Mouse (Mus musculus) megakaryocyte-erythroid progenitor cell, adult 5 weeks (primary cell): ENCODE measurements around the gene Atp5d. TPM values are rescaled to one million over a fixed set of nuclear protein-coding genes. Genes with fewer than 3 reads are reported as not detected.

Experiments used
- polyA plus RNA-seq: library from polyadenylated mRNA; stranded (reverse); fragments of >175 nt; gene quantifications from 2 replicates; pipeline ENCODE4 v1.2.3, GENCODE M21; 2012

The Atp5d gene
- polyA plus RNA-seq: 1,245 and 1,266 TPM in 2 replicates

DNA sequence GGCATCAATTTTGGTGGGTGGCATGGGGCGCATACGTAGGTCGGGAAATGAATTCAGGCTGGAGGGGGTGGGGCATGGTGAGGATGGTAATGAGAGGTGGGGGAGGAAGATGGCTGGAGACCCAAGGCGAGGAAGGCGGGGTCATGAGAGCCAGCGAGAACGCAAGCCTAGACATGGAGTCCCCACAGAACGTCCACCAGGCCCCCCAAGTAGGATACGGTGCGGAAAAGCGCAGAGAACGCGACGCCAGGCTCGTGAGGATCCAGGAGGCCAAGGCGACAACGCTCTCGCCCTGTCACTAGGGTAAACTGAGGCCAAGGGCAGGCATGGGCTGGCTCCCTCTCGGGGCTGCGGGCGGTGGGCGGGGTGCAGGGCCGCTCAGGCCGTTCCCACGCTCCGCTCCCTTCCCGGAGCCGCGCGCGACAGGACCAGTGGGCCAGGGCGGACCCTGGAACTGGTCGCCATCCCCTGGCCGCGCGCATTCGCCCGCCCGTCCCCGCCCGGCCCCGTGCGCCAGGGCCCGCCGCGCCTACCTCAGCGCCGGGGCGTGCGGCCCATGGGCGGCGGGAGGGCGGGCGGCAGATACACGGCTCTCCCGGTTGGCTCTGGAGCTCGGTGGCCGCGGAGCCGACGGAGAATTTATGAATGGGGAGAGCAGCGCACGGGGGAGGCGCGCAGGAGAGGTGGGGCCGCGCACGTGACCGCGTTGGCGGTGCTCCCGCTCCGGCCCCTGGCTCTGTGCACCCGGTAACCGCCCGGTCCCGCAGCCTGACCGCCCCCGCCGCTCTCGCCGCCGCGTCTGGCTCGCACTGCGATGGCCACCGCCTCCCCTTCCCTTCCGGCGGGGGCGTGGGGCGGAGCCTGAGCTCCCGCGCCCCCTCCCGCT lies at the start of gene Atp5d:
TSS of gene Atp5d (plus strand) at position 80 of the 886 bp plus-strand sequence.

DNA sequence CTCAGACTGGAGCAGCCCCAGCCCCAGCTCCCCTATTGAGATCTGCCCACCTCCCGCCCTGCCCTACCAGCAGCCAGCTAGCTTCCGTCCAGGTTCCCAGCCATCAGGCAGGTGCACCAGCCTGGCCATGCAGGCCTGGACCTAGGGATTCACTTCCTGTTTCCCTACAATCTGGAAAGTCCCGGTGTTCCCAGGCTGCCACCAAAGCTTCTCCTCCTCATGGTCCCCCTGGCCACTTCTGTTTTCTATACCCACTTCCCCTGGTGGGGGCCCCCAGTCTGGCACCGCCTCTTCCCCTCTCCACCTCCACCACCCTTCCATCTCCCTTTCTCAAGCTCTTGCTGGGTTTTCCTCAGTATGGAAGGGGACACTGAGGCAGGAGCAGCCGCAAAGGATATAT lies 33.0 kb upstream of the Atp5d start, which contains the start of gene Sbno2:
TSS of gene Sbno2 (minus strand) at position 112 of the 400 bp plus-strand sequence.

DNA sequence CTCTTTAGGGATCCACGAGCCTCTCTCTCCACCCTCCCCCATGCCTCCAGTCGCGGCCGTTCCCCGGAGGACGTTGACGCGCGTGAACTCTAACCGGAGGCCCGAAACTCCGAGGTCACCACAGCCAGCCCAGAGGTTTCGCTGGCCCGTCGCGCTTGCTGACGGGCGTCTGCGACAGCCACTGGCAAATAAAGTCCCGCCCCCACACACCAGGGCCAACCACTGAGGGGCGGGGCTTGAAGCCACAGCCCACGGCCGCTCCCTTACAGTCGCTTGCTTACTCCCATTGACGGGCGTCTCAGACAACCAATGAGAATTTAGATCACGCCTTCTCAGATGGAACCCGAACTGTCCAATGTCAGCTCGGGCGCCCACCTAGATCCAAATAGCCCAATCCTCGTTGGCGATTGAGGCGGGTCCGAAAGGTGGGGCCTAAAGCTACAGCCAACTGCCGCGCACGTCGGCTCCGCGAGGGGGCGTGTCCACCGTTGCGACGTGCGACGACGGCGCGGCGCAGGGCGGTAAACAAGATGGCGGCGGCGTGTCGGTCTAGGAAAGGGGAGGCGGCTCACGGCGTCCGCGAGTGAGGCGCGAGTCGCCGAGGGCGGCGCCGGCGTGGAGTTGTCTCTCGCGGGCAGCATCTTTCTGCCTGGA lies 23.0 kb upstream of the Atp5d start, which contains the start of gene Stk11:
TSS of gene Stk11 (plus strand) at position 514 of the 654 bp plus-strand sequence.

DNA sequence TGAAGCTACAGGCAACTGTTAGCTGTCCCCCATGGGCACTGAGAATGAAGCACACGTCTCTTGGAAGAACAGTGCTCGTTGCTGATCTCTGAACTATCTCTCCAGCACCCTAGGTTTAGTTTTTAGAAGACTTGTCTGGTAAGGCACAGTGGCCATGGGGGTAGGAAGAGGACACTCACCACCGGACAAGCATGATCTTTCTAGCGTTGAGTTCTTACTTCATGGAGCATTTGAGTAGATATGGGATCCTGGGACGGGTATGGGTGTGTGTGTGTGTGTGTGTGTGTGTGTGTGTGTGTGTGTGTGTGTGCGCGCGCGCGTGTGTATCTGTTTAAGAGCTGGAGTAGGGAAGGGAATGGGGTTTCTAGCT lies 2.2 kb downstream of the Atp5d start, which contains the start of gene Cbarp:
TSS of gene Cbarp (minus strand) at position 170 of the 370 bp plus-strand sequence.

DNA sequence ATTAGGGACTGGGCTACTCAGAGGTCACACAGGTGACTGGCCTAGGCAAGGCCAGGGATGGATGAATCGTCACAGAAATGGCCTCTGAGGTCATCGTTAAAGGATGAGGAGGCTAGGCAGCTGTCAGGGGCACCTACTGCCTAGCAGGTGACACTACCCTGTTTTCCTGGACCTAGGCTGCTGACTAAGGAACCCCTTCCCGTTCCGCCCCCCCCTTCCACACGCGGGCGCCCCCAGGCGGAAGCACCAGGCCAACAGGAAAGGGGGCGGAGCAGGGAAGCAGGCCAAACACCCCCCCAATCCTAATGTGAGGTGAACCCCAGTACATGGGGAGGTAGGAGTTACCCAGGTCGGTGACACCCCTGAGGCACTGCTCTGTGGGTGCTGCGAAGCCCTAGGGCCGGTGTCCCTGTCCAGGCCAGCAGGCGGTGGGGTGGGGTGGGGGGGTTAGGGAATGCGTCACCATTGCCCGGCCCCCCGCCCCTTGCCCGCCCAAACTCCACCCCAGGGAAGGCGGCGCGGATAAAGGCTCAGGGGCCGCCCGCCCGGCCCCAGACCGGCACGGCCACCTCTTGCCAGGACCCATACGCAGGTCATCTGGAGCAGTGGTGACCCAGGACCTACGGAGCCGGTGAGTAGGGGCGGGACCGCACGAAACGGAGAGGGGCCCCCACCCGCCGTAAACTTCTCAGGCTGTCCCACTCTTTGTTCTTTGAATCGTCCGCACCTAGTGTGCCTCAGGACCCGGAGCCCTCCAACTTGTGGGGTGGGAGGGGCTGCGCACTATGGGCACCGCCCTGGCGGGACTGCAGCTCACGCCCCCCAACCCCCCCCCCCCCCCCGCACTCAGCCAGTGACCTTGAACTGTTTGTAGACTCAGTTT lies 9.5 kb downstream of the Atp5d start, which contains the start of gene Midn:
TSS of gene Midn (plus strand) at position 554 of the 883 bp plus-strand sequence.

DNA sequence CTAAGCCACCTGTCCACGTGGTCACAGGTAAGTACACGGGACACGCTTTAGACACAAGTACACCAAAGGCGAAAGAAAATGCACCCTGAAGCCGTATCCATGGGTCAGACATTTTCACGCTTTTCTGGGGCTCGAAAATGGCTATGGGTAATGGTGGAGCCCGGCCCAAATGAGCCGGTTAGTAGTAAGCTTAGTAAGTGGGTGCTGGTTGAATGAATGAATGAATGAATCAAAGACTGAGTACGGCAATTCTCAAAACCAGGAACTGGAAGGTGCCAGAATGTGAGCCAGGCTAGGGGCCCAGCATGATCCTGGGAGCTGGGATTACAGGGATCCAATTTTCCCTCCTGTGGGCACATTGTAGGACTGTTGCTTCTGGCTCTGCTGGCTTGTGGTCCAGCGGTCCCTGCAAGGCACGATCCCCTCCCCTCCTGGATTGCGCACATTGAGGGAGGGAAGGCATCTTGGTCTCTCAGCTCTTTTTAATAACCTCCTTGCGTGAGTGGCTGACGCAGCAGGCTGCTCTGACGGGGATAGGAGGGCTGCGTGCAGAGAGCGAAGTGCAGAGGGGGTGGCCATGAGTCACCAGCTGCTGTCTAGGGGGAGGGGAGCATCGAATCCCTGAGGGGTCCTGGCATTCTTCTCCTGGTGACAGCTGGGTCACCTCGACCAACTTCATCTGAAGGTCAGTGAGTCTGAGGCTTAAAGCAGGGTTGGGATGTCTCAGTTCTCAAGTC lies 27.1 kb downstream of the Atp5d start, which contains the start of gene Cirbp:
TSS of gene Cirbp (plus strand) at position 594 of the 737 bp plus-strand sequence.

DNA sequence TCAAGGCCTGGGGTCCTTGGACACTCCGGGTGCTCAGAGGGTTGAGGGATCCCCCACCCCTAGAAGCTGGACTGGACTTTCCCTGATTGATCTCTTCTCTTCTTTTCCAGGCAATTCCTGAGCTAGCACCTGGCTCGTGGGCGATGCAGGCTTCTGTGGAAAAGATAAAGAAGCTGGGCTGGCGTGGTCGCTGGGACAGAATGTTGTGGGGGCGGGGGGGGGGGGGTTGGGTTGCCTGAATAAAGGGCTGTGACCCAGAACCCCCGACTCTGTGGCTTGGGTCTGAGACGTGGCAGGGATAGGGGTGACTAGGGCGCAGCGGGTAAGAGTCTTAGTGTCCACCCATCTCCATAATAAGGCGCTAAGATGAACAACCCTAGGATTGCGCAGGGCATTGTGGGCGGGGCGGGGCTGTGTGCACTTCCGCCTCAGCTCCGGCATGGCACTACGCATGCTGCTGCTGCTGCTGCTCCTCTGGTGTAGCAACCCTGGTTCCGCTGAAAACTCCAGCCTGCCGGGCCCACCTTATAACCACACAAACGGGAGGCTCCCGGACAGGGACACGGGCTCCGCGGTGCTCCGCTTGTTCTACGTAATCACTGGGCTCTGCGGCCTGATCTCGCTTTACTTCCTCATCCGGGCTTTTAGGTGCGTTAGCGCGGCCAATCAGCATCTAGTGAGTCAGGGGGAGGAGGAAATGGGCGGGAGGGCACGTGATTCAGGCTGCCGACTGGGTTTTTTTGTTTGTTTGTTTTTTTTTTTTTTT lies 34.3 kb downstream of the Atp5d start, which contains the start of gene 1600002K03Rik:
TSS of gene 1600002K03Rik (plus strand) at position 418 of the 766 bp plus-strand sequence.

DNA sequence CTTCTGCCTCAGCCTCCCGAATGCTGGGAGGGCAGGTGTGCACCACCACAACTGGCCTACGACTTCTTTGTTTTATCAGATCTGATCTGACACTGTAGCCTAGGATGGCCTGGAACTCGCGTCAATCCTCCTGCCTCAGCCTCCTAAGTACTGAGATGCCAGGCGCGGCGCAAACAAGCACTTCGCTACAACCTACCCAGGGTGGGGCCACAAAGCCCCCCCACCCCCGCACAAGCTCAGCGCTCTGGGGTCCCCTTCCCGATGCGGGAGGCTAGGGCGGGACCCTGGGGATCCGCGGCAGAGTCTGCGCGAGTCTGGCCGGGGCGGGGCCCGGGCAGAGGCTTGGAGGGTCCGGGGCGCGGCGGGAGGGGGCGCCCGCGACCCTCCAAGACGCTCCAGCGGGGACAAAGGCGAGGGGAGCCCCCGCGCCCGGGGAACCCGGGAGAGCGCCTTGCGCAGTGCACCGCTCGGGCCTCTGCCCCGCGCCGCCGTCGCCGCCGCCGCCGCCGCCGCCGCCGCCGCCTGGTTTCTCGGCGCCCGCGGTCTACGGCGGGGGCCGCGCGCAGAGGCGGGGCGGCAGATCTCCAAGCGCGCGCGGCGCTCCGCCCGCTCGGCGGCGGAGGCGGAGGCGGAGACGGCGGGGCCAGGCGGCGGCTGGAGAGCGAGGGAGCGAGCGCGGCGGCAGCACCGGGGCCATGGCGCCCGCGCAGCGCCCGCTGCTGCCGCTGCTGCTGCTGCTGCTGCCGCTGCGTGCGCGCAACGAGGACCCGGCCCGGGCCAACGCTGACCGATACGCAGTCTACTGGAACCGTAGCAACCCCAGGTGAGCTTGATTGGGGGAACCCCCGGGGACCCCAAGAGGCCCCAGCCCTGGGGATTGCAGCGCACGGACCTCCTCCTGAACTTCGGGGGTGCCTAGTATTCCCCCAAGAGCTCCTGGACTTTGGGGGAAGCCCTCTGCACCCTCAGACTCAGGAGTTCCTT lies 40.9 kb downstream of the Atp5d start, which contains the start of gene Efna2:
TSS of gene Efna2 (plus strand) at position 415 of the 984 bp plus-strand sequence.

Other genes with a start within 250 kb of the Atp5d start
- 0.94 and 1.3 TPM in 2 replicates for gene Cfd, start 247.8 kb upstream of the Atp5d start, polyA plus RNA-seq
- gene Med16, start 229.7 kb upstream of the Atp5d start, polyA plus RNA-seq: 69.1 and 76.6 TPM in 2 replicates
- gene Gm26602, start 227.8 kb upstream of the Atp5d start, polyA plus RNA-seq: 2.1 TPM in 1 of 2 replicates, not detected in the other
- gene Kiss1r, start 221.7 kb upstream of the Atp5d start, polyA plus RNA-seq: 0.41 and 0.64 TPM in 2 replicates
- gene R3hdm4, start 217.4 kb upstream of the Atp5d start, polyA plus RNA-seq: 230 and 265 TPM in 2 replicates
- 94.7 and 145 TPM in 2 replicates for gene Arid3a, start 211.6 kb upstream of the Atp5d start, polyA plus RNA-seq
- gene Wdr18, start 178.5 kb upstream of the Atp5d start, polyA plus RNA-seq: 54.4 and 61.7 TPM in 2 replicates
- 0.09 and 0.12 TPM in 2 replicates for gene Grin3b, start 167.9 kb upstream of the Atp5d start, polyA plus RNA-seq
- 378 and 414 TPM in 2 replicates for gene Tmem259, start 154.3 kb upstream of the Atp5d start, polyA plus RNA-seq
- 245 and 295 TPM in 2 replicates for gene Cnn2, start 150.0 kb upstream of the Atp5d start, polyA plus RNA-seq
- gene Abca7, start 142.1 kb upstream of the Atp5d start, polyA plus RNA-seq: 54.4 and 60.8 TPM in 2 replicates
- 397 and 427 TPM in 2 replicates for gene Arhgap45, start 122.0 kb upstream of the Atp5d start, polyA plus RNA-seq
- gene Polr2e, start 98.8 kb upstream of the Atp5d start, polyA plus RNA-seq: 217 and 273 TPM in 2 replicates
- gene Gpx4, start 91.5 kb upstream of the Atp5d start, polyA plus RNA-seq: 1,103 and 1,136 TPM in 2 replicates
- 77.6 and 78.0 TPM in 2 replicates for gene Sbno2, start 33.1 kb upstream of the Atp5d start, polyA plus RNA-seq
- 176 and 185 TPM in 2 replicates for gene Stk11, start 22.8 kb upstream of the Atp5d start, polyA plus RNA-seq
- 32.3 and 53.4 TPM in 2 replicates for gene Cbarp, start 2.2 kb downstream of the Atp5d start, polyA plus RNA-seq
- 312 and 336 TPM in 2 replicates for gene Midn, start 9.6 kb downstream of the Atp5d start, polyA plus RNA-seq
- gene Cirbp, start 27.4 kb downstream of the Atp5d start, polyA plus RNA-seq: 43.7 and 63.7 TPM in 2 replicates
- gene 1600002K03Rik, start 34.3 kb downstream of the Atp5d start, polyA plus RNA-seq: 9.2 and 11.3 TPM in 2 replicates
- gene Efna2, start 40.9 kb downstream of the Atp5d start, polyA plus RNA-seq: 1.1 and 2.4 TPM in 2 replicates
- 29.1 and 31.3 TPM in 2 replicates for gene Mum1, start 87.8 kb downstream of the Atp5d start, polyA plus RNA-seq
- gene Ndufs7, start 110.5 kb downstream of the Atp5d start, polyA plus RNA-seq: 178 and 185 TPM in 2 replicates
- gene Gamt, start 122.4 kb downstream of the Atp5d start, polyA plus RNA-seq: 5.0 and 5.2 TPM in 2 replicates
- gene Dazap1, start 122.9 kb downstream of the Atp5d start, polyA plus RNA-seq: 594 and 636 TPM in 2 replicates
- gene Rps15, start 153.8 kb downstream of the Atp5d start, polyA plus RNA-seq: 9,463 and 9,670 TPM in 2 replicates
- gene Apc2, start 157.3 kb downstream of the Atp5d start, polyA plus RNA-seq: 0.43 and 0.77 TPM in 2 replicates
- 74.9 and 88.4 TPM in 2 replicates for gene 2310011J03Rik, start 181.9 kb downstream of the Atp5d start, polyA plus RNA-seq
- 18.0 and 23.1 TPM in 2 replicates for gene Pcsk4, start 190.9 kb downstream of the Atp5d start, polyA plus RNA-seq
- gene Reep6, start 191.3 kb downstream of the Atp5d start, polyA plus RNA-seq: 13.1 and 18.3 TPM in 2 replicates
- 7.0 and 10.4 TPM in 2 replicates for gene Adamtsl5, start 209.8 kb downstream of the Atp5d start, polyA plus RNA-seq
- 0.23 and 0.25 TPM in 2 replicates for gene Plk5, start 217.8 kb downstream of the Atp5d start, polyA plus RNA-seq
- 29.8 and 33.4 TPM in 2 replicates for gene Mex3d, start 249.0 kb downstream of the Atp5d start, polyA plus RNA-seq